Mouse (Mus musculus) CH12.LX (cell line): ENCODE measurements around the gene Lrrd1. TPM values are rescaled to one million over a fixed set of nuclear protein-coding genes. Genes with fewer than 3 reads are reported as not detected.
"Not testable (repeated sequence)": the region's sequence is repeated elsewhere in the genome, so short reads cannot be mapped to it uniquely, and the experiment has no call there.

Experiments
- DNase-seq: peaks from one replicate; pipeline ENCODE4 v3.0.0-alpha.2; 2013; ENCODE audit errors: extremely low read depth
- H3K27ac ChIP-seq: 2 replicates; pipeline ENCODE4 v1.5.1; 2012; ENCODE audit warnings: low read depth, mild to moderate bottlenecking, control low read depth, moderate library complexity; ENCODE audit not compliant: insufficient read depth
- H3K27me3 ChIP-seq: replicated peaks from 2 replicates; pipeline ENCODE3; 2012; ENCODE audit warnings: inconsistent platforms
- H3K36me3 ChIP-seq, 2 experiments: replicated peaks in 1 of 2; 2 replicates each; pipeline versions ENCODE3 to v1.6.1; 2012; ENCODE audit warnings: inconsistent platforms in 1 of 2, low read length in 1 of 2, mild to moderate bottlenecking in 1 of 2, mixed read lengths in 1 of 2, moderate library complexity in 1 of 2; ENCODE audit not compliant: control insufficient read depth in 1 of 2, insufficient read depth in 1 of 2
- H3K4me1 ChIP-seq, 2 experiments: 2 replicates each; pipeline ENCODE4 v1.6.1; 2012; ENCODE audit warnings: inconsistent platforms in 1 of 2, moderate library complexity in 1 of 2; ENCODE audit not compliant: insufficient read depth in 2 of 2, control insufficient read depth in 1 of 2
- H3K4me2 ChIP-seq: 2 replicates; pipeline ENCODE4 v1.6.1; 2012; ENCODE audit warnings: low read depth, mild to moderate bottlenecking, control low read depth; ENCODE audit not compliant: poor library complexity, insufficient read depth, severe bottlenecking
- H3K4me3 ChIP-seq, 3 experiments: fragments of 150-350 bp in 1 of 3; sonication (generic) in 1 of 3; replicated peaks in 1 of 3; 2 replicates each; pipeline versions ENCODE3 to v1.5.1; 2011 to 2012; ENCODE audit warnings: low read depth in 2 of 3, low read length in 2 of 3, mild to moderate bottlenecking in 2 of 3, moderate library complexity in 2 of 3, control low read depth in 1 of 3, improper control_type of control experiment in 1 of 3, inconsistent platforms in 1 of 3, mixed read lengths in 1 of 3; ENCODE audit not compliant: poor library complexity in 1 of 3
- H3K79me2 ChIP-seq: replicated peaks from 2 replicates; pipeline ENCODE4 v1.6.1; 2012; ENCODE audit warnings: mild to moderate bottlenecking, moderate library complexity; ENCODE audit not compliant: control insufficient read depth, poor library complexity, insufficient read depth, severe bottlenecking; ENCODE audit errors: extremely low read depth
- H3K9ac ChIP-seq: 2 replicates; pipeline ENCODE4 v1.6.1; 2012; ENCODE audit warnings: low read depth, mild to moderate bottlenecking, control low read depth, moderate library complexity; ENCODE audit not compliant: insufficient read depth
- H3K9me3 ChIP-seq: replicated peaks from 2 replicates; pipeline ENCODE3; 2012; ENCODE audit warnings: low read length, inconsistent platforms, mixed read lengths
- CTCF ChIP-seq, 2 experiments: IDR thresholded peaks in 1 of 2; conservative IDR thresholded peaks in 1 of 2; 2 replicates each; pipeline ENCODE4 v1.5.1; 2011 to 2012; ENCODE audit warnings: low read depth in 2 of 2, low read length in 2 of 2, improper control_type of control experiment in 1 of 2, inconsistent platforms in 1 of 2, mild to moderate bottlenecking in 1 of 2, moderate library complexity in 1 of 2
- EP300 ChIP-seq: IDR thresholded peaks from 2 replicates; pipeline ENCODE4 v1.6.1; 2011; ENCODE audit warnings: low read length, improper control_type of control experiment
- ETS1 ChIP-seq: conservative IDR thresholded peaks from 2 replicates; pipeline ENCODE4 v1.6.1; 2012; ENCODE audit warnings: low read depth, mild to moderate bottlenecking, inconsistent platforms, low read length, improper control_type of control experiment, moderate library complexity
- HCFC1 ChIP-seq: IDR thresholded peaks from 2 replicates; pipeline ENCODE4 v1.6.1; 2012; ENCODE audit warnings: low read depth, mild to moderate bottlenecking, inconsistent platforms, low read length, improper control_type of control experiment
- JUN ChIP-seq: IDR thresholded peaks from 2 replicates; pipeline ENCODE4 v1.6.1; 2011; ENCODE audit warnings: low read depth, mild to moderate bottlenecking, low read length, improper control_type of control experiment, moderate library complexity; ENCODE audit not compliant: insufficient read depth
- MEF2A ChIP-seq: IDR thresholded peaks from 2 replicates; pipeline ENCODE4 v1.6.1; 2014; ENCODE audit warnings: low read depth, mild to moderate bottlenecking, inconsistent platforms, low read length, improper control_type of control experiment, borderline replicate concordance
- MXI1 ChIP-seq: IDR thresholded peaks from 2 replicates; pipeline ENCODE4 v1.6.1; 2011; ENCODE audit warnings: mild to moderate bottlenecking, low read depth, low read length, improper control_type of control experiment
- MYC ChIP-seq: IDR thresholded peaks from 2 replicates; pipeline ENCODE4 v1.6.1; 2011; ENCODE audit warnings: low read depth, mild to moderate bottlenecking, improper control_type of control experiment, low read length
- NELFE ChIP-seq: IDR thresholded peaks from 2 replicates; pipeline ENCODE4 v1.6.1; 2011; ENCODE audit warnings: low read depth, low read length, improper control_type of control experiment
- PAX5 ChIP-seq: IDR thresholded peaks from 2 replicates; pipeline ENCODE4 v1.6.1; 2012; ENCODE audit warnings: low read length, inconsistent platforms, mixed read lengths
- UBTF ChIP-seq: IDR thresholded peaks from 2 replicates; pipeline ENCODE4 v1.6.1; 2012; ENCODE audit warnings: low read depth, mild to moderate bottlenecking, inconsistent platforms, low read length, improper control_type of control experiment, moderate library complexity
- USF2 ChIP-seq: conservative IDR thresholded peaks from 2 replicates; pipeline ENCODE4 v1.6.1; 2011; ENCODE audit warnings: low read depth, low read length, improper control_type of control experiment
- ZMIZ1 ChIP-seq: IDR thresholded peaks from 2 replicates; pipeline ENCODE4 v1.6.1; 2012; ENCODE audit warnings: low read depth, mild to moderate bottlenecking, inconsistent platforms, low read length, improper control_type of control experiment
- ZNF384 ChIP-seq: IDR thresholded peaks from 2 replicates; pipeline ENCODE4 v1.6.1; 2012; ENCODE audit warnings: low read depth, low read length, improper control_type of control experiment, inconsistent platforms
- dilution Hi-C: fragments of 300-500 bp; cut with MboI; formaldehyde crosslinking; loops from 2 replicates; pipeline ENCODE4 v1.14.3; 2020; ENCODE audit warnings: low sequenced_read_pairs; ENCODE audit not compliant: extremely low pct_unique_long_range_greater_than_20kb, extremely low pct_ligation_motif_present
- in situ Hi-C: fragments of 300-500 bp; cut with MboI; formaldehyde crosslinking; loops from 3 replicates; pipeline ENCODE4 v1.14.3; 2019; ENCODE audit warnings: low sequenced_read_pairs, low pct_ligation_motif_present, low pct_unique_long_range_greater_than_20kb, mixed read lengths
- polyA plus RNA-seq: library from polyadenylated mRNA; unstranded; fragments of >175 nt; gene quantifications from 2 replicates; pipeline ENCODE4 v1.2.1, GENCODE M21; 2012; ENCODE audit warnings: low read depth; ENCODE audit not compliant: insufficient read length
- total RNA-seq, 2 experiments: library from RNA; depleted of rRNA; stranded (reverse); fragments of 300-350 nt in 1 of 2; fragments of >200 nt in 1 of 2; gene quantifications; 2 replicates each; pipeline ENCODE4 v1.2.3; 2012 to 2014

Gene Lrrd1
- total and polyA plus RNA-seq, 3 experiments = not detected

GRCm38 (mm10) chr5:3893459-3894293, 48.7 kb downstream of the Lrrd1 start, which contains the start of gene Mterf1a:
Gene Mterf1a, minus strand, starts transcription at chr5:3893933.
- H3K36me3 ChIP-seq, H3K27me3 ChIP-seq, H3K27ac ChIP-seq, dilution Hi-C loops, H3K79me2 ChIP-seq, H3K9me3 ChIP-seq: not testable (repeated sequence)
- peaks cover 0 to 12% of the 10 kb centered on the region in 2 experiments; a peak in 2 of 4 replicates for H3K4me1 ChIP-seq
- H3K4me3 ChIP-seq = peak within 1 kb of the TSS; percentile 61 to 76 (median 68)
- peak within 1 kb of the TSS; percentile 88 for H3K9ac ChIP-seq
- peak; percentile 16 for DNase-seq
- in situ Hi-C loops = loop anchor here (25.0 kb wide), 1 partner anchor 294 kb away; the partner anchor contains the start of gene Mterf1b
- TF ChIP-seq CTCF (conservative IDR thresholded peaks at IDR 0.05 in 1 of 2, IDR thresholded peaks at IDR 0.05 in 1 of 2; ENCODE audit: low read depth in 2 of 2, low read length in 2 of 2) = peak in 1 of 2 experiments; percentile 35; a peak in 1 of 4 replicates
- H3K4me2 ChIP-seq = peak within 1 kb of the TSS; percentile 82

GRCm38 (mm10) chr5:3894294-3894619, 49.3 kb downstream of the Lrrd1 start:
- H3K27ac ChIP-seq, dilution Hi-C loops, H3K79me2 ChIP-seq, H3K36me3 ChIP-seq, H3K9ac ChIP-seq, H3K4me3 ChIP-seq, H3K4me2 ChIP-seq, H3K9me3 ChIP-seq, H3K27me3 ChIP-seq, DNase-seq: not testable (repeated sequence)
- H3K4me1 ChIP-seq = peaks cover 0 to 10% of the 10 kb centered on the region in 2 experiments; a peak in 2 of 4 replicates
- in situ Hi-C loops = loop anchor here (25.0 kb wide), 1 partner anchor 293 kb away; the partner anchor contains the start of gene Mterf1b

GRCm38 (mm10) chr5:3905471-3905870, 60.5 kb downstream of the Lrrd1 start:
- no peaks in the 10 kb centered on the region for H3K4me1 ChIP-seq
- no peak overlapping the region for H3K4me2 ChIP-seq
- no peak overlapping the region for H3K9ac ChIP-seq
- TF ChIP-seq MEF2A (no peak), JUN (no peak), HCFC1 (no peak), CTCF (conservative IDR thresholded peaks at IDR 0.05 in 1 of 2, IDR thresholded peaks at IDR 0.05 in 1 of 2; ENCODE audit: low read depth in 2 of 2, low read length in 2 of 2) (no peak), ZNF384 (no peak), ZMIZ1 (no peak), USF2 (no peak), UBTF (no peak), MYC (no peak), NELFE (no peak), EP300 (no peak), PAX5 (no peak), MXI1 (no peak), ETS1 (no peak)
- H3K36me3 ChIP-seq = no peaks in the 10 kb centered on the region
- no peaks in the 10 kb centered on the region for H3K79me2 ChIP-seq
- no peak overlapping the region for H3K27ac ChIP-seq
- no peaks in the 10 kb centered on the region for H3K9me3 ChIP-seq
- no peaks in the 10 kb centered on the region for H3K27me3 ChIP-seq
- dilution Hi-C loops (no loop called here), in situ Hi-C loops (no loop called here)
- no peak for DNase-seq
- no peak overlapping the region for H3K4me3 ChIP-seq
